Mouse (Mus musculus): ENCODE results near the gene Bmp2k.

GRCm38 (mm10) chr5:97076167-97076566, 78.7 kb downstream of the Bmp2k start:
- TF ChIP-seq GATA1 (IDR thresholded peaks at IDR 0.05; ENCODE audit: borderline replicate concordance, low read length) = no peak
- TF ChIP-seq FLI1 (IDR thresholded peaks at IDR 0.05; ENCODE audit: low read length) = no peak

Measured in megakaryocyte, embryonic 14.5 days (primary cell).